Mouse (Mus musculus): ENCODE results near the gene Lepr.

- TF ChIP-seq CTCF (IDR thresholded peaks at IDR 0.05; ENCODE audit: extremely low read depth, insufficient read depth, low read length), result no peak
- no peak for TF ChIP-seq POLR2A (IDR thresholded peaks at IDR 0.05; ENCODE audit: extremely low read depth, insufficient read depth, low read length)
Measured at GRCm38 (mm10) chr4:101711100-101711499, 6.1 kb upstream of the Lepr start.

Data from cortical plate, adult 2 months (tissue).